Mouse (Mus musculus): ENCODE data around the gene Ank.

GRCm38 (mm10) chr15:27641171-27641570 lies 174.7 kb downstream of the Ank start:
- TF ChIP-seq USF1 (IDR thresholded peaks at IDR 0.05; ENCODE audit: low read depth, low read length) (no peak), SIN3A (IDR thresholded peaks at IDR 0.05; ENCODE audit: low read length) (no peak), CTCF (IDR thresholded peaks at IDR 0.05 in 2 of 3, conservative IDR thresholded peaks at IDR 0.05 in 1 of 3; ENCODE audit: control insufficient read depth in 1 of 3, insufficient read depth in 1 of 3, low read depth in 2 of 3, low read length in 3 of 3, poor library complexity in 1 of 3, severe bottlenecking in 1 of 3) (no peak), ELF1 (IDR thresholded peaks at IDR 0.05; ENCODE audit: low read depth, low read length) (no peak), ETS1 (IDR thresholded peaks at IDR 0.05; ENCODE audit: low read depth, low read length) (no peak), POLR2A (IDR thresholded peaks at IDR 0.05; ENCODE audit: control insufficient read depth in 1 of 2, insufficient read depth in 1 of 2, low read depth in 1 of 2, low read length in 2 of 2, poor library complexity in 1 of 2) (no peak), GABPA (IDR thresholded peaks at IDR 0.05; ENCODE audit: low read depth, low read length) (no peak)

Data from MEL (cell line).